Mouse (Mus musculus) effector memory CD4-positive, alpha-beta T cell, adult 5 months (primary cell): ENCODE data around the gene Grk4. TPM values are rescaled to one million over a fixed set of nuclear protein-coding genes. Genes with fewer than 3 reads are reported as not detected.

Experiments
- polyA plus RNA-seq: library from polyadenylated mRNA; unstranded; fragments of 100-300 nt; shearing (Covaris generic); gene quantifications from one replicate; pipeline ENCODE4 v1.2.1, GENCODE M21; 2017

Grk4 gene
- 3.3 TPM for polyA plus RNA-seq

GRCm38 (mm10) chr5:34659686-34660590 is at the start of gene Grk4, which contains the start of gene Nop14:
TSS of gene Grk4 (plus strand) at chr5:34660379.
TSS of gene Nop14 (minus strand) at chr5:34660148.

GRCm38 (mm10) chr5:34636481-34637287 is 23.5 kb upstream of the Grk4 start, which contains the start of gene Mfsd10:
TSS of gene Mfsd10 (minus strand) at chr5:34637212.

GRCm38 (mm10) chr5:34761509-34761908 is 101.3 kb downstream of the Grk4 start, which contains the start of gene Htt:
TSS of gene Htt (plus strand) at chr5:34761740.

Other genes starting within 250 kb of the Grk4 start
- gene Tnip2, start 146.4 kb upstream of the Grk4 start, polyA plus RNA-seq: 45.7 TPM
- gene Sh3bp2, start 134.5 kb upstream of the Grk4 start, polyA plus RNA-seq: 6.8 TPM
- 161 TPM for gene Add1, start 86.7 kb upstream of the Grk4 start, polyA plus RNA-seq
- gene Mfsd10, start 23.2 kb upstream of the Grk4 start, polyA plus RNA-seq: 48.4 TPM
- gene Nop14, start 231 bp upstream of the Grk4 start, polyA plus RNA-seq: 53.0 TPM
- gene Htt, start 101.4 kb downstream of the Grk4 start, polyA plus RNA-seq: 23.4 TPM
- gene Msantd1, start 247.6 kb downstream of the Grk4 start, polyA plus RNA-seq: not detected